In the genomic region with DNA sequence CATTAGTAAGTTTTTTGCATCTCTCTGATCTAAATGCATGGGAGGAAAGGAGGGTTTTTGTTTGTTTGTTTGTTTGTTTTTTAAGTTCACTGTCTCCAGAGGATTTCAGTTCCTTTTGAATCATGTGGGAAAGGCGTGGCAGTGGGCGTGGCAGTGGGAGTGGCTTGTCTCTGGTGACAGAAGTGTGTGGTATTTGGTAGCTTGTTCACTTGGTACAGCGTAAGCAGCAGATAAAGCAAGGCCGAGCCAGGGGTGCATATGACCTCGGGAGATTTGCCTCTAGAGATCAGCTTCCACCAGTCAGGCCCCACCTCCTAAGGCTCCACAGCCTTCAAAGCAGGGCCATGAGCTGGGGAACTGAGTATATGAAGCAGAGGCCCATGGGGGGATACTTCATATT, we compare ENCODE assay signal across 24 mouse cellular contexts. TPM values are rescaled to one million over a fixed set of nuclear protein-coding genes. Genes with fewer than 3 reads are reported as not detected.
DNase-seq lines count a peak whose midpoint lies in the region; ATAC-seq and TF ChIP-seq lines count a peak whose summit lies in the region.
"Had no signal": no experiment of that assay in that cellular context is flagged by ENCODE, and none has a peak within 500 bp of the region (broad histone marks: within the 10 kb centered on the region; RNA-seq: fewer than 3 reads in every experiment).

No protein-coding gene starts in this region.

- H3K4me3 ChIP-seq in heart, embryonic 11.5 days (ENCODE audit: low read depth, low read length), result no peak overlapping the region
- H3K4me3 ChIP-seq in liver, postnatal 0 days (ENCODE audit: low read depth, low read length), result no peak overlapping the region
- no peak overlapping the region for H3K4me3 ChIP-seq in liver, embryonic 12.5 days
- H3K4me3 ChIP-seq in forebrain, embryonic 13.5 days, result no peak overlapping the region
- H3K4me3 ChIP-seq: embryonic facial prominence, embryonic 12.5 days; embryonic facial prominence, embryonic 15.5 days; forebrain, embryonic 15.5 days; heart, adult 2 months; heart, embryonic 12.5 days; heart, embryonic 15.5 days had no signal

- no peaks in the 10 kb centered on the region for H3K27me3 ChIP-seq in heart, embryonic 11.5 days (ENCODE audit: control insufficient read depth, insufficient read depth, low read length)
- H3K27me3 ChIP-seq in liver, postnatal 0 days (ENCODE audit: insufficient read depth, low read length), result no peaks in the 10 kb centered on the region
- no peaks in the 10 kb centered on the region for H3K27me3 ChIP-seq in liver, embryonic 12.5 days (replicated peaks)
- H3K27me3 ChIP-seq in forebrain, embryonic 13.5 days, result no peaks in the 10 kb centered on the region
- H3K27me3 ChIP-seq: embryonic facial prominence, embryonic 12.5 days; embryonic facial prominence, embryonic 15.5 days; forebrain, embryonic 15.5 days; heart, embryonic 12.5 days; heart, embryonic 15.5 days; Patski had no signal

- no peaks in the 10 kb centered on the region for H3K36me3 ChIP-seq in heart, embryonic 11.5 days (ENCODE audit: control insufficient read depth, insufficient read depth, low read length)
- H3K36me3 ChIP-seq in liver, postnatal 0 days (replicated peaks; ENCODE audit: insufficient read depth, low read length), result no peaks in the 10 kb centered on the region
- H3K36me3 ChIP-seq in liver, embryonic 12.5 days, result no peaks in the 10 kb centered on the region
- H3K36me3 ChIP-seq in forebrain, embryonic 13.5 days (ENCODE audit: poor library complexity, severe bottlenecking), result no peaks in the 10 kb centered on the region
- H3K36me3 ChIP-seq: embryonic facial prominence, embryonic 12.5 days; embryonic facial prominence, embryonic 15.5 days; forebrain, embryonic 15.5 days; heart, embryonic 12.5 days; heart, embryonic 15.5 days had no signal

- no peak for TF ChIP-seq CTCF in liver, postnatal 0 days (IDR thresholded peaks at IDR 0.05; ENCODE audit: low read depth)

- H3K9ac ChIP-seq in heart, embryonic 11.5 days (ENCODE audit: low read depth, low read length), result no peak overlapping the region
- H3K9ac ChIP-seq in liver, postnatal 0 days (replicated peaks), result no peak overlapping the region
- H3K9ac ChIP-seq in liver, embryonic 12.5 days, result no peak overlapping the region
- H3K9ac ChIP-seq in forebrain, embryonic 13.5 days, result no peak overlapping the region
- H3K9ac ChIP-seq: embryonic facial prominence, embryonic 15.5 days; forebrain, embryonic 15.5 days; heart, embryonic 12.5 days; heart, embryonic 15.5 days; hindbrain, embryonic 14.5 days had no signal

- H3K9me3 ChIP-seq in heart, embryonic 11.5 days (replicated peaks; ENCODE audit: control insufficient read depth, low read length), result no peaks in the 10 kb centered on the region
- no peaks in the 10 kb centered on the region for H3K9me3 ChIP-seq in liver, postnatal 0 days (ENCODE audit: low read length)
- peaks cover 3% of the 10 kb centered on the region; the same call in 1 of the 2 replicates for H3K9me3 ChIP-seq in liver, embryonic 12.5 days (replicated peaks)
- no peaks in the 10 kb centered on the region for H3K9me3 ChIP-seq in forebrain, embryonic 13.5 days (replicated peaks)
- H3K9me3 ChIP-seq: embryonic facial prominence, embryonic 12.5 days; embryonic facial prominence, embryonic 15.5 days; forebrain, embryonic 15.5 days; heart, embryonic 12.5 days; heart, embryonic 15.5 days had no signal

- TF ChIP-seq EP300 in liver, postnatal 0 days (IDR thresholded peaks at IDR 0.05; ENCODE audit: low read depth), result no peak

- no peak overlapping the region for H3K4me2 ChIP-seq in heart, embryonic 11.5 days
- H3K4me2 ChIP-seq in liver, postnatal 0 days (ENCODE audit: low read depth, low read length), result no peak overlapping the region
- no peak overlapping the region for H3K4me2 ChIP-seq in liver, embryonic 12.5 days
- H3K4me2 ChIP-seq in forebrain, embryonic 13.5 days, result no peak overlapping the region
- H3K4me2 ChIP-seq: embryonic facial prominence, embryonic 12.5 days; embryonic facial prominence, embryonic 15.5 days; forebrain, embryonic 15.5 days; heart, embryonic 12.5 days; heart, embryonic 15.5 days; hindbrain, embryonic 14.5 days had no signal

- 52% methylated on average over 5 of the region's 5 CpGs for WGBS in heart, embryonic 11.5 days (ENCODE audit: insufficient replicate concordance)
- WGBS in liver, postnatal 0 days (ENCODE audit: insufficient replicate concordance), result 62% methylated on average over 5 of the region's 5 CpGs
- WGBS in liver, embryonic 12.5 days (ENCODE audit: insufficient replicate concordance), result 35% methylated on average over 5 of the region's 5 CpGs
- WGBS in forebrain, embryonic 13.5 days, result 85% methylated on average over 5 of the region's 5 CpGs

- no peak overlapping the region for H3K27ac ChIP-seq in heart, embryonic 11.5 days (ENCODE audit: low read depth, low read length)
- H3K27ac ChIP-seq in liver, postnatal 0 days (ENCODE audit: low read depth), result no peak overlapping the region
- no peak overlapping the region for H3K27ac ChIP-seq in liver, embryonic 12.5 days
- no peak overlapping the region for H3K27ac ChIP-seq in forebrain, embryonic 13.5 days
- H3K27ac ChIP-seq: embryonic facial prominence, embryonic 12.5 days; embryonic facial prominence, embryonic 15.5 days; forebrain, embryonic 15.5 days; heart, adult 2 months; heart, embryonic 15.5 days; hindbrain, embryonic 14.5 days; hindbrain, postnatal 0 days had no signal

- ATAC-seq in heart, embryonic 11.5 days (replicated peaks; ENCODE audit: insufficient number of reproducible peaks, low FRiP score, low TSS enrichment), result no peak
- ATAC-seq in liver, postnatal 0 days, result no peak
- ATAC-seq in liver, embryonic 12.5 days, result 0 out of 2 replicates have a peak, but pooled peaks have one; percentile 49
- no peak for ATAC-seq in forebrain, embryonic 13.5 days
- ATAC-seq: forebrain, embryonic 15.5 days; hindbrain, postnatal 0 days; Patski had no signal

- peak; percentile 80 for DNase-seq in heart, adult 11 months
- DNase-seq in liver, result peak; percentile 66
- DNase-seq in liver, postnatal 0 days, result no peak
- DNase-seq in thymus, adult 18-20 months, result no peak
- DNase-seq: adrenal gland, postnatal 10 days; adrenal gland, postnatal 36 days; cerebellum, adult 2 months; cerebellum, adult 9-11 months; cerebellum, postnatal 25 days; gastrocnemius, postnatal 25 days; heart, adult 2 months; heart, postnatal 14 days; heart, postnatal 4 days had no signal

- peaks cover 20% of the 10 kb centered on the region for H3K4me1 ChIP-seq in heart, embryonic 11.5 days (ENCODE audit: control insufficient read depth, insufficient read depth, low read length)
- no peaks in the 10 kb centered on the region for H3K4me1 ChIP-seq in liver, postnatal 0 days (ENCODE audit: insufficient read depth)
- H3K4me1 ChIP-seq in liver, embryonic 12.5 days, result peaks cover 18% of the 10 kb centered on the region
- H3K4me1 ChIP-seq in forebrain, embryonic 13.5 days, result no peaks in the 10 kb centered on the region
- H3K4me1 ChIP-seq: forebrain, embryonic 15.5 days had no signal

RNA-seq across cellular contexts. Expression of a gene that starts 25.1 kb away (rescaled TPM):
- polyA plus RNA-seq in heart, embryonic 11.5 days (2014; fragmentation: Nextera tagmentation; extraction: Ambion mirVana), result 0.15 and 0.19 TPM in 2 replicates
- 0.05 TPM in 2 replicates for polyA plus RNA-seq in liver, postnatal 0 days (2015; fragmentation: Nextera tagmentation; extraction: Ambion mirVana)
- 0.02 TPM in 1 of 2 replicates, not detected in the other for polyA plus RNA-seq in liver, embryonic 12.5 days (2016; fragmentation: Nextera tagmentation; extraction: Ambion mirVana)
- polyA plus RNA-seq in forebrain, embryonic 13.5 days (2015; fragmentation: Nextera tagmentation; extraction: Ambion mirVana), result 0.10 and 0.19 TPM in 2 replicates

RNA-seq across cellular contexts. Expression of a gene that starts 31.3 kb away (rescaled TPM):
- polyA plus RNA-seq in heart, embryonic 11.5 days (2014; fragmentation: Nextera tagmentation; extraction: Ambion mirVana), result 25.6 and 31.9 TPM in 2 replicates
- polyA plus RNA-seq in liver, postnatal 0 days (2015; fragmentation: Nextera tagmentation; extraction: Ambion mirVana), result 13.5 and 14.3 TPM in 2 replicates
- polyA plus RNA-seq in liver, embryonic 12.5 days (2016; fragmentation: Nextera tagmentation; extraction: Ambion mirVana), result 18.9 and 21.8 TPM in 2 replicates
- polyA plus RNA-seq in forebrain, embryonic 13.5 days (2015; fragmentation: Nextera tagmentation; extraction: Ambion mirVana), result 20.8 and 26.0 TPM in 2 replicates

RNA-seq across cellular contexts. Expression of a gene that starts 31.6 kb away (rescaled TPM):
- 94.3 and 99.3 TPM in 2 replicates for polyA plus RNA-seq in heart, embryonic 11.5 days (2014; fragmentation: Nextera tagmentation; extraction: Ambion mirVana)
- 55.9 and 58.1 TPM in 2 replicates for polyA plus RNA-seq in liver, postnatal 0 days (2015; fragmentation: Nextera tagmentation; extraction: Ambion mirVana)
- 107 and 117 TPM in 2 replicates for polyA plus RNA-seq in liver, embryonic 12.5 days (2016; fragmentation: Nextera tagmentation; extraction: Ambion mirVana)
- polyA plus RNA-seq in forebrain, embryonic 13.5 days (2015; fragmentation: Nextera tagmentation; extraction: Ambion mirVana), result 88.1 and 88.8 TPM in 2 replicates

Comparison
In these comparisons a context has a peak if more than half of its experiments do, and no peak if none do; other contexts are left out.
1. DNase-seq: peak in heart, adult 11 months (single experiment) and liver (single experiment); none in liver, postnatal 0 days (single experiment) and thymus, adult 18-20 months (0 of 2).